Mouse (Mus musculus) neutrophil, adult 83 days (primary cell): Measurements from ENCODE around the gene Fcgrt. TPM values are rescaled to one million over a fixed set of nuclear protein-coding genes. Genes with fewer than 3 reads are reported as not detected.

Experiments used
- total RNA-seq, 2 experiments: library from RNA; stranded (reverse); gene quantifications; one replicate each; pipeline ENCODE4 v1.2.4; 2023

Fcgrt gene
- 10 to 100 TPM; 19.0 to 24.9 TPM for total RNA-seq

GRCm38 (mm10) chr7:45103652-45104180, at the start of gene Fcgrt:
TSS of gene Fcgrt (minus strand) at chr7:45103851.

GRCm38 (mm10) chr7:45135993-45136567, 32.4 kb upstream of the Fcgrt start, which contains the start of the genes Gm45713 and Flt3l:
TSS of gene Gm45713 (minus strand) at chr7:45136231.
TSS of gene Flt3l (minus strand) at chr7:45136432.

GRCm38 (mm10) chr7:45128624-45129246, 25.1 kb upstream of the Fcgrt start, which contains the start of gene Rpl13a:
TSS of gene Rpl13a (minus strand) at chr7:45128761.

GRCm38 (mm10) chr7:45124224-45125143, 20.8 kb upstream of the Fcgrt start, which contains the start of gene Rps11:
TSS of gene Rps11 (minus strand) at chr7:45124439.

GRCm38 (mm10) chr7:45092048-45092447, 11.6 kb downstream of the Fcgrt start, which contains the start of gene Rcn3:
TSS of gene Rcn3 (minus strand) at chr7:45092221.

GRCm38 (mm10) chr7:45062239-45062835, 41.3 kb downstream of the Fcgrt start, which contains the start of the genes Nosip and Prrg2:
TSS of gene Nosip (plus strand) at chr7:45062429.
TSS of gene Prrg2 (minus strand) at chr7:45062677.

GRCm38 (mm10) chr7:45052862-45053116, 50.9 kb downstream of the Fcgrt start, which contains the start of gene Prr12:
TSS of gene Prr12 (minus strand) at chr7:45052881.

Other genes starting within 250 kb of the Fcgrt start
- 100 to 1,000 TPM; 379 to 392 TPM for gene Pnkp, start 246.7 kb downstream of the Fcgrt start, total RNA-seq
- 10 to 100 TPM; 33.3 to 35.2 TPM for gene Ptov1, start 234.1 kb downstream of the Fcgrt start, total RNA-seq
- gene Med25, start 211.1 kb downstream of the Fcgrt start, total RNA-seq, result 10 to 100 TPM; 36.7 to 44.1 TPM
- 1 to 10 TPM; 5.7 to 7.4 TPM for gene Fuz, start 207.8 kb downstream of the Fcgrt start, total RNA-seq
- gene Ap2a1, start 174.4 kb downstream of the Fcgrt start, total RNA-seq, result 10 to 100 TPM; 70.1 to 74.6 TPM
- gene Tsks, start 160.6 kb downstream of the Fcgrt start, total RNA-seq, result not detected
- under 1 TPM; 0.53 to 0.85 TPM for gene Cpt1c, start 129.0 kb downstream of the Fcgrt start, total RNA-seq
- 10 to 100 TPM; 74.9 to 80.6 TPM for gene Prmt1, start 117.3 kb downstream of the Fcgrt start, total RNA-seq
- gene Irf3, start 106.2 kb downstream of the Fcgrt start, total RNA-seq, result 10 to 100 TPM; 63.0 to 71.9 TPM
- 10 to 100 TPM in 1 of 2 experiments, 1 to 10 TPM in 1; 8.8 to 18.8 TPM for gene Bcl2l12, start 105.1 kb downstream of the Fcgrt start, total RNA-seq
- 10 to 100 TPM; 61.1 to 62.1 TPM for gene Scaf1, start 87.5 kb downstream of the Fcgrt start, total RNA-seq
- 10 to 100 TPM; 14.9 to 17.0 TPM for gene Rras, start 85.9 kb downstream of the Fcgrt start, total RNA-seq
- 10 to 100 TPM; 22.3 to 25.8 TPM for gene Prr12, start 51.0 kb downstream of the Fcgrt start, total RNA-seq
- 10 to 100 TPM; 29.1 to 38.1 TPM for gene Nosip, start 41.4 kb downstream of the Fcgrt start, total RNA-seq
- gene Prrg2, start 41.2 kb downstream of the Fcgrt start, total RNA-seq, result 10 to 100 TPM; 17.4 to 19.6 TPM
- gene Rcn3, start 11.6 kb downstream of the Fcgrt start, total RNA-seq, result 1 to 10 TPM; 3.0 to 3.1 TPM
- gene Rps11, start 20.6 kb upstream of the Fcgrt start, total RNA-seq, result 1,000 to 10,000 TPM; 1,010 to 1,023 TPM
- gene Rpl13a, start 24.9 kb upstream of the Fcgrt start, total RNA-seq, result 1,000 to 10,000 TPM; 1,046 to 1,214 TPM
- not detected for gene Gm45713, start 32.4 kb upstream of the Fcgrt start, total RNA-seq
- 10 to 100 TPM; 22.2 to 29.2 TPM for gene Flt3l, start 32.6 kb upstream of the Fcgrt start, total RNA-seq
- gene Pih1d1, start 50.5 kb upstream of the Fcgrt start, total RNA-seq, result 10 to 100 TPM; 46.2 to 47.4 TPM
- gene Aldh16a1, start 50.7 kb upstream of the Fcgrt start, total RNA-seq, result 10 to 100 TPM; 82.4 to 96.0 TPM
- gene Slc17a7, start 60.1 kb upstream of the Fcgrt start, total RNA-seq, result not detected
- gene Gfy, start 75.7 kb upstream of the Fcgrt start, total RNA-seq, result not detected
- not detected for gene Pth2, start 77.1 kb upstream of the Fcgrt start, total RNA-seq
- gene Ccdc155, start 101.0 kb upstream of the Fcgrt start, total RNA-seq, result not detected
- 1 to 10 TPM; 1.0 to 1.3 TPM for gene Dkkl1, start 108.3 kb upstream of the Fcgrt start, total RNA-seq
- gene Tead2, start 111.9 kb upstream of the Fcgrt start, total RNA-seq, result not detected
- 100 to 1,000 TPM; 297 to 345 TPM for gene Cd37, start 135.3 kb upstream of the Fcgrt start, total RNA-seq
- gene Slc6a16, start 137.2 kb upstream of the Fcgrt start, total RNA-seq, result under 1 TPM; 0.57 to 0.59 TPM
- gene Slc6a21, start 173.7 kb upstream of the Fcgrt start, total RNA-seq, result under 1 TPM in 1 of 2 experiments, not detected in 1; 0.24 TPM
- gene Trpm4, start 229.9 kb upstream of the Fcgrt start, total RNA-seq, result 1 to 10 TPM; 2.3 to 4.8 TPM
- gene Hrc, start 231.4 kb upstream of the Fcgrt start, total RNA-seq, result under 1 TPM in 1 of 2 experiments, not detected in 1; 0.68 TPM